Comparison of ENCODE assay signal across 9 mouse cellular contexts in genomic region chr7:141363106-141363751, GRCm38 (mm10). TPM values are rescaled to one million over a fixed set of nuclear protein-coding genes. Genes with fewer than 3 reads are reported as not detected.
DNase-seq lines count a peak whose midpoint lies in the region; ATAC-seq lines count a peak whose summit lies in the region.
"Had no signal": no experiment of that assay in that cellular context is flagged by ENCODE, and none has a peak within 500 bp of the region (broad histone marks: within the 10 kb centered on the region; RNA-seq: fewer than 3 reads in every experiment).

No protein-coding gene starts in this region.

- DNase-seq in midbrain, embryonic 10.5 days (ENCODE audit: low spot score): peak; percentile 55
- peak; percentile 77 for DNase-seq in cerebellum, adult 11 months
- peak; percentile 74 to 86 for DNase-seq in frontal cortex, postnatal 36 days (ENCODE audit: low spot score in 2 of 2)
- peak; percentile 76 to 86 for DNase-seq in left cerebral cortex, postnatal 14 days (ENCODE audit: low spot score in 2 of 2)
- peak; percentile 69 to 77 for DNase-seq in spleen, postnatal 36 days (ENCODE audit: low spot score in 2 of 2)

- intact Hi-C loops in left cerebral cortex, postnatal 14 days (cut with DNase I): loop anchor here (2.0 to 10.0 kb wide), 4 partner anchors 36 to 268 kb away; partner anchors contain the start of genes Deaf1, Irf7, Phrf1 and Tmem80

- no peak overlapping the region for H3K9ac ChIP-seq in midbrain, embryonic 16.5 days (ENCODE audit: low read depth, low read length)
- no peak overlapping the region for H3K9ac ChIP-seq in intestine, embryonic 15.5 days
- no peak overlapping the region for H3K9ac ChIP-seq in midbrain, embryonic 12.5 days (replicated peaks)

- no peak overlapping the region; the same call in 1 of the 2 replicates for H3K4me3 ChIP-seq in midbrain, embryonic 10.5 days
- H3K4me3 ChIP-seq in midbrain, embryonic 16.5 days (ENCODE audit: low read depth, low read length): no peak overlapping the region
- H3K4me3 ChIP-seq in intestine, embryonic 15.5 days (replicated peaks): no peak overlapping the region
- H3K4me3 ChIP-seq in midbrain, embryonic 12.5 days: no peak overlapping the region
- H3K4me3 ChIP-seq: myocyte had no signal

- WGBS in midbrain, embryonic 10.5 days: 58% methylated on average over 4 of the region's 4 CpGs
- 57% methylated on average over 4 of the region's 4 CpGs for WGBS in midbrain, embryonic 16.5 days
- 51% methylated on average over 4 of the region's 4 CpGs for WGBS in intestine, embryonic 15.5 days
- 47% methylated on average over 4 of the region's 4 CpGs for WGBS in midbrain, embryonic 12.5 days

- H3K36me3 ChIP-seq in midbrain, embryonic 10.5 days: no peaks in the 10 kb centered on the region
- no peaks in the 10 kb centered on the region for H3K36me3 ChIP-seq in midbrain, embryonic 16.5 days (ENCODE audit: control insufficient read depth, insufficient read depth, low read length)
- 0 out of 2 replicates have a peak, but pooled peaks cover 2% of the 10 kb centered on the region for H3K36me3 ChIP-seq in intestine, embryonic 15.5 days
- no peaks in the 10 kb centered on the region for H3K36me3 ChIP-seq in midbrain, embryonic 12.5 days

- H3K27ac ChIP-seq in midbrain, embryonic 10.5 days (replicated peaks): no peak overlapping the region
- no peak overlapping the region for H3K27ac ChIP-seq in midbrain, embryonic 16.5 days (ENCODE audit: low read length)
- H3K27ac ChIP-seq in intestine, embryonic 15.5 days: no peak overlapping the region
- H3K27ac ChIP-seq in midbrain, embryonic 12.5 days (replicated peaks): no peak overlapping the region

- peaks cover 7% of the 10 kb centered on the region for H3K4me1 ChIP-seq in midbrain, embryonic 10.5 days
- H3K4me1 ChIP-seq in midbrain, embryonic 16.5 days (ENCODE audit: control insufficient read depth, insufficient read depth, low read length): no peaks in the 10 kb centered on the region
- H3K4me1 ChIP-seq in intestine, embryonic 15.5 days (replicated peaks): peaks cover 10% of the 10 kb centered on the region; the same call in 1 of the 2 replicates
- H3K4me1 ChIP-seq in midbrain, embryonic 12.5 days: peaks cover 4% of the 10 kb centered on the region; the same call in 1 of the 2 replicates

- no peak; the same call in 1 of the 2 replicates for ATAC-seq in midbrain, embryonic 16.5 days
- ATAC-seq in intestine, embryonic 15.5 days: peak; percentile 52
- ATAC-seq in midbrain, embryonic 12.5 days (ENCODE audit: low FRiP score, low read depth): 0 out of 2 replicates have a peak, but pooled peaks have one; percentile 54

- H3K4me2 ChIP-seq in midbrain, embryonic 16.5 days (ENCODE audit: low read length): no peak overlapping the region
- no peak overlapping the region for H3K4me2 ChIP-seq in intestine, embryonic 15.5 days (replicated peaks)
- no peak overlapping the region for H3K4me2 ChIP-seq in midbrain, embryonic 12.5 days (replicated peaks)

- H3K27me3 ChIP-seq in midbrain, embryonic 10.5 days (ENCODE audit: low read depth, poor library complexity, severe bottlenecking): peaks cover 37% of the 10 kb centered on the region
- H3K27me3 ChIP-seq in midbrain, embryonic 16.5 days (ENCODE audit: control insufficient read depth, insufficient read depth, low read depth, low read length): peaks cover 6% of the 10 kb centered on the region; the same call in 1 of the 2 replicates
- H3K27me3 ChIP-seq in intestine, embryonic 15.5 days (replicated peaks): no peaks in the 10 kb centered on the region; the same call in 1 of the 2 replicates
- peaks cover 46% of the 10 kb centered on the region for H3K27me3 ChIP-seq in midbrain, embryonic 12.5 days

- no peaks in the 10 kb centered on the region for H3K9me3 ChIP-seq in midbrain, embryonic 10.5 days (replicated peaks)
- no peaks in the 10 kb centered on the region for H3K9me3 ChIP-seq in midbrain, embryonic 16.5 days (replicated peaks; ENCODE audit: control insufficient read depth, low read length, poor library complexity, severe bottlenecking)
- H3K9me3 ChIP-seq in intestine, embryonic 15.5 days: no peaks in the 10 kb centered on the region
- no peaks in the 10 kb centered on the region for H3K9me3 ChIP-seq in midbrain, embryonic 12.5 days

RNA-seq across cellular contexts. Expression of gene Eps8l2, which starts 24.5 kb away (rescaled TPM):
- polyA plus RNA-seq in midbrain, embryonic 10.5 days (2016; fragmentation: Nextera tagmentation; extraction: Ambion mirVana): 3.4 and 3.8 TPM in 2 replicates
- polyA plus RNA-seq in midbrain, embryonic 16.5 days (2015; fragmentation: Nextera tagmentation; extraction: Ambion mirVana): 0.61 and 1.0 TPM in 2 replicates
- 117 and 133 TPM in 2 replicates for polyA plus RNA-seq in intestine, embryonic 15.5 days (2015; fragmentation: Nextera tagmentation; extraction: Ambion mirVana)
- total RNA-seq in left cerebral cortex, postnatal 14 days (2021): 1 to 10 TPM; 1.3 to 1.8 TPM
- polyA plus RNA-seq in midbrain, embryonic 12.5 days (2016; fragmentation: Nextera tagmentation; extraction: Ambion mirVana): 0.86 and 1.4 TPM in 2 replicates

RNA-seq across cellular contexts. Expression of gene Taldo1, which starts 28.8 kb away (rescaled TPM):
- 339 and 342 TPM in 2 replicates for polyA plus RNA-seq in midbrain, embryonic 10.5 days (2016; fragmentation: Nextera tagmentation; extraction: Ambion mirVana)
- polyA plus RNA-seq in midbrain, embryonic 16.5 days (2015; fragmentation: Nextera tagmentation; extraction: Ambion mirVana): 291 and 309 TPM in 2 replicates
- 458 and 460 TPM in 2 replicates for polyA plus RNA-seq in intestine, embryonic 15.5 days (2015; fragmentation: Nextera tagmentation; extraction: Ambion mirVana)
- 100 to 1,000 TPM; 102 to 119 TPM for total RNA-seq in left cerebral cortex, postnatal 14 days (2021)
- polyA plus RNA-seq in midbrain, embryonic 12.5 days (2016; fragmentation: Nextera tagmentation; extraction: Ambion mirVana): 362 and 364 TPM in 2 replicates

RNA-seq across cellular contexts. Expression of gene Tmem80, which starts 35.7 kb away (rescaled TPM):
- polyA plus RNA-seq in midbrain, embryonic 10.5 days (2016; fragmentation: Nextera tagmentation; extraction: Ambion mirVana): 52.2 and 58.1 TPM in 2 replicates
- 53.1 and 54.7 TPM in 2 replicates for polyA plus RNA-seq in midbrain, embryonic 16.5 days (2015; fragmentation: Nextera tagmentation; extraction: Ambion mirVana)
- 35.1 and 35.6 TPM in 2 replicates for polyA plus RNA-seq in intestine, embryonic 15.5 days (2015; fragmentation: Nextera tagmentation; extraction: Ambion mirVana)
- total RNA-seq in left cerebral cortex, postnatal 14 days (2021): 10 to 100 TPM; 23.6 to 30.6 TPM
- polyA plus RNA-seq in midbrain, embryonic 12.5 days (2016; fragmentation: Nextera tagmentation; extraction: Ambion mirVana): 64.9 and 68.9 TPM in 2 replicates

RNA-seq across cellular contexts. Expression of gene Deaf1, which starts 35.7 kb away (rescaled TPM):
- polyA plus RNA-seq in midbrain, embryonic 10.5 days (2016; fragmentation: Nextera tagmentation; extraction: Ambion mirVana): 57.4 and 67.2 TPM in 2 replicates
- polyA plus RNA-seq in midbrain, embryonic 16.5 days (2015; fragmentation: Nextera tagmentation; extraction: Ambion mirVana): 211 and 237 TPM in 2 replicates
- 63.1 and 63.5 TPM in 2 replicates for polyA plus RNA-seq in intestine, embryonic 15.5 days (2015; fragmentation: Nextera tagmentation; extraction: Ambion mirVana)
- total RNA-seq in left cerebral cortex, postnatal 14 days (2021): 100 to 1,000 TPM; 164 to 170 TPM
- 85.9 and 88.3 TPM in 2 replicates for polyA plus RNA-seq in midbrain, embryonic 12.5 days (2016; fragmentation: Nextera tagmentation; extraction: Ambion mirVana)

RNA-seq across cellular contexts. Expression of gene Gatd1, which starts 50.7 kb away (rescaled TPM):
- polyA plus RNA-seq in midbrain, embryonic 10.5 days (2016; fragmentation: Nextera tagmentation; extraction: Ambion mirVana): 45.1 and 47.0 TPM in 2 replicates
- polyA plus RNA-seq in midbrain, embryonic 16.5 days (2015; fragmentation: Nextera tagmentation; extraction: Ambion mirVana): 48.5 and 54.9 TPM in 2 replicates
- polyA plus RNA-seq in intestine, embryonic 15.5 days (2015; fragmentation: Nextera tagmentation; extraction: Ambion mirVana): 47.4 and 49.2 TPM in 2 replicates
- total RNA-seq in left cerebral cortex, postnatal 14 days (2021): 10 to 100 TPM; 36.0 to 42.6 TPM
- polyA plus RNA-seq in midbrain, embryonic 12.5 days (2016; fragmentation: Nextera tagmentation; extraction: Ambion mirVana): 47.0 and 48.2 TPM in 2 replicates

Comparison
In these comparisons a context has a peak if more than half of its experiments do, and no peak if none do; other contexts are left out.
1. RNA of gene Eps8l2, which starts 24.5 kb away (polyA plus RNA-seq): 117 to 133 TPM in intestine, embryonic 15.5 days; 3.4 to 3.8 TPM in midbrain, embryonic 10.5 days, 0.86 to 1.4 TPM in midbrain, embryonic 12.5 days and 0.61 to 1.0 TPM in midbrain, embryonic 16.5 days; every median in the first group is over 10 times any median in the second.
2. Peak in every context shown above with its lines, with median percentiles within 50 percentile points of each other: DNase-seq.